Mouse (Mus musculus) spleen, postnatal 14 days (tissue): ENCODE measurements around the gene Ppp1r9b.
"Not testable (repeated sequence)": the region's sequence is repeated elsewhere in the genome, so short reads cannot be mapped to it uniquely, and the experiment has no call there.

Source experiments
- DNase-seq, 2 experiments: peaks; one replicate each; pipeline ENCODE4 v3.0.0; 2021 to 2022; ENCODE audit warnings: low spot score in 2 of 2

Gene Ppp1r9b

GRCm38 (mm10) chr11:94997596-94997995, 6.8 kb downstream of the Ppp1r9b start:
- no peak for DNase-seq

DNA sequence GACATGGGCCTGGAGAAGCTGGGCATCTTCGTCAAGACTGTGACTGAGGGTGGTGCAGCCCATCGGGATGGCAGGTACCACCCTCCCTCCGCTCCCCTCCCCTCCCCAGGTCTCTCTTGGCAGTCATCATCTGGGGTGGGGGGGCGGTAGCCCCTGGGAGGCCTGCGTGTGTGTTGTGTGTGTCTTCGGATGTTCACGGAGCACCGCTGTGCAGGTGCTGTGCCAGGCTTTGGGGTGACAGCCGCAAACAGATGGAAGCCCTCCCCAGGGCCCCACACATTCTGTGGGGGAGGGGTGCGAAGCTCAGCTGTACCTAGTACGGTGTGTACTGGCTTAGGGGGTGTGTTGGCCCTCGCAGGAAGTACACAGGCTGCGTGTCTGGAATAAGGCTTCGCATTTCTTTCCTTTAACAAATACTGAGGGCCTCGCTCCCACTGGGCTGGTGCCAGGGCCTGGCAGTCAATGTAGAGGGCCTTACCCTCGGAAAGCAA, 7.3 kb downstream of the Ppp1r9b start:
- DNase-seq, result no peak

DNA sequence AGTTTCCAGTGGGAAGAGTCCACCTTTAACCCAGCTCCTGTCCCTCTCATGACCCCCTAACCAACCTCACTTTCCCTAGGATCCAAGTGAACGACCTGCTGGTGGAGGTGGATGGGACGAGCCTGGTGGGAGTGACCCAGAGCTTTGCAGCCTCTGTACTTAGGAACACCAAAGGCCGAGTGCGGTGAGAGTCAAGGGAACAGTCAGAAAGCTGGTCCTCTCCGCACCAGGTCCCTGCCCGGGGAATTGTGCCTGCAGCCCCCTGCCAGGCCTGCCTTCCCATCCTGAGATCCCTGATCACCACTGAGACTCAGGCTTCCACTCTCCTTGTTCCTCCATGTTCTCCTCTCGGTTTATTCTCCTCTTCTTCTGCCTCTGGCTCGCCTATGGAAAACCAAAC, 9.3 kb downstream of the Ppp1r9b start:
- no peak for DNase-seq

DNA sequence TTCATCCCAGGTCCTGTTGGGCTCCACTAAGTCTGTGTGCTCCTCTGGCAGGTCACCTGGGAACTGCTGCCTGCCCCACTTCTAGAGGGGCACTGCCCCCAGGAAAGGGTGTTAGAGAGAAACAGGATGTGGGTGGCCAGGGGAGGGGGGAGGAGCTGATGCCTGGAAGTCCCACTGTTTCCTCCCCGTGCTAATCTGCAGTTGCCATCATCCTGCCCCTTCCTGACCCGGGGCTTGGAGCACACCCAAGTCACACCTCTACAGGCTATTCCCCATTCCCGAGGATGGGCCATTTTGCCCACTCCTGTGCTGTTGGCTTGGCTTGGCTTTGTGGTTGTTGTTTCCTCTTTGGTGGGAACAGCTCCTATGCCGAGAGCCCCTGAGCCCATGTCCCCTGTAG, 9.7 kb downstream of the Ppp1r9b start:
- no peak for DNase-seq

DNA sequence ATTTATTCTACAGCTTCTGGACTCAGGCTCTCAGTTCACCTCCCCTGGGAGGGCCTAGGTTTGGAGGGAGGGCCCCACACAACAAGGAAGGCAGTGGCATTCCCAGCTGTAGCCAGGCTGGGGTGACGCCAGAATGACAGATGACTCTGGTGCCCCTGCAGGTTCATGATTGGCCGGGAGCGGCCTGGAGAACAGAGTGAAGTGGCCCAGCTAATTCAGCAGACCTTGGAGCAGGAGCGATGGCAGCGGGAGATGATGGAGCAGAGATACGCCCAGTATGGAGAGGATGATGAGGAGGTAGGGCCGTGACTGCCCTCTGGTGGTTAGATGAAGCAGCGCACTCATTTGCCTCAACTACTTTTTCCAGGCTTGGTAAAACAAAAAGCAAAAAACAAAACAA, 10.2 kb downstream of the Ppp1r9b start:
- DNase-seq, result peak in 1 of 2 experiments; percentile 61

GRCm38 (mm10) chr11:95001584-95002347, 10.9 kb downstream of the Ppp1r9b start:
- no peak for DNase-seq

GRCm38 (mm10) chr11:95002705-95003104, 11.9 kb downstream of the Ppp1r9b start:
- DNase-seq, result no peak

DNA sequence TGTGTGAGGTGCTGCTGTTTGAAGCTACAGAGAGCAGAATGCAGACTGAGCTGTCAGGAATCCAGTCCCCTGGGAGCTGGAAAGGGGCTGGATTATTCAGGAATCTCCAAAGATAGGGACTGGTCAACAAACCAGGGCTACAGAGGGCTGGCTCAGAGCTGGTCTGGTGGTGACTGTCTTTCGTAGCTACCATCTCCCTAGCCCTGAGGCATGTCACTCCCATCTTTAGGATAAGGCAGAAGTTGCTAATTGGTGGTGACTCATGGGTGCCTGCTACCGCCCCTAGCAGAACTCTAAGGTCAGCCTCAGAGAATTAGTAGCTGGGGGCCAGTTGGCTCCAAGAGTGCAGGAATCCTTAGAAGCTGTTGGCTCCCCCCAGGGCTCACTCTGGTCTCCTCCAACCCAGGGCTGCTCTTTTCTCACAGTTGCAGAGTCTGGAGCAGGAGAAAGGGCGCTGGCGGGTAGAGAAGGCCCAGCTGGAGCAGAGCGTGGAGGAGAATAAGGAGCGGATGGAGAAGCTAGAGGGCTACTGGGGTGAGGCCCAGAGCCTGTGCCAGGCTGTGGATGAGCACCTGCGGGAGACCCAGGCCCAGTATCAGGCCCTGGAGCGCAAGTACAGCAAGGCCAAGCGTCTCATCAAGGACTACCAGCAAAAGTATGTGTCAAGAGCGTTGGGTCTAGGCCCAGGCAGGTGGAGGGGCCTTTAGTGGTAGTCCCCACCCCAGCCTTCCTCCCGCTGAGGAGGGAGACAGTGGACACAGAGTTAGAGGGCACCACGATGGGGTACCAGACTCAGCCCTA, 13.5 kb downstream of the Ppp1r9b start:
- DNase-seq, result no peak

GRCm38 (mm10) chr11:95004937-95005198, 14.0 kb downstream of the Ppp1r9b start:
- no peak for DNase-seq

- DNase-seq, result no peak
Observed at GRCm38 (mm10) chr11:95006038-95006437, 15.2 kb downstream of the Ppp1r9b start.

DNA sequence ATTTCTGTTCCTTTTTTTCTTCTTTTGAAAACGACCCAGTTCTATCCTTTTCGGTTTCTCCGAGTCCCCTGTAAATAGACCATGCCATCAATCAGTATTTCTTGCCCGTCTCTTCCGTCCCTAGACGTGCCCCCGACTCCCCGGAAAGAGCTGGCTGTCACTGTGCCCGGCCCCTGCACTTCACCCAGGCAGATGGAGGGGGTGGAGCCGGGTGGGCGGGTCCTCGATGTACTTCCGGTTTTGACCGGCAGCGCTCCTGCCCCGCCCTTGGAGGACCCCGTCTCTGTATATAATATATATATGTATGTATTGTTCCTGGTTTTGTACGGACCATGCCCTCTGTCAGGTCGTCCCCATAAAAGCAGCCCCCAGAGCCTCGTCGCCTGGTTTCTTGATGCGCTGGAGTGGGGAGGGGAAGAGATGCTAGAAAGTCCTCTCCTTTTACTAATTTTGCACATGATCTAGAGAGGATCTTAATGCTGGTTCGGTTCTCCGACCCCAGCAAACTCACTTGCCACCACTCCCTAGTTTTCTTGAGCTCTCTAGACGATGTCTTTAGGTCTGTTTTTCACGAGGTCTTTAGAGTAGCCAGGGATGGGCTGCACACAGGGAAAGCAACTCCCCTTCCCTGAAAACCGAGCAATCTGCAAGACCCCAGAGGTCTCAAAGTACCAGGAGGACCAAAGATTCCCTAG, 15.8 kb downstream of the Ppp1r9b start:
- DNase-seq, result peak; percentile 72 to 78

GRCm38 (mm10) chr11:95007418-95007817, 16.6 kb downstream of the Ppp1r9b start:
- DNase-seq, result no peak

GRCm38 (mm10) chr11:95008661-95009628, 18.1 kb downstream of the Ppp1r9b start:
- no peak for DNase-seq

GRCm38 (mm10) chr11:95009629-95010014, 18.8 kb downstream of the Ppp1r9b start, which contains the start of gene Samd14:
Gene Samd14, plus strand, starts transcription at chr11:95009879.
- DNase-seq, result no peak

DNA sequence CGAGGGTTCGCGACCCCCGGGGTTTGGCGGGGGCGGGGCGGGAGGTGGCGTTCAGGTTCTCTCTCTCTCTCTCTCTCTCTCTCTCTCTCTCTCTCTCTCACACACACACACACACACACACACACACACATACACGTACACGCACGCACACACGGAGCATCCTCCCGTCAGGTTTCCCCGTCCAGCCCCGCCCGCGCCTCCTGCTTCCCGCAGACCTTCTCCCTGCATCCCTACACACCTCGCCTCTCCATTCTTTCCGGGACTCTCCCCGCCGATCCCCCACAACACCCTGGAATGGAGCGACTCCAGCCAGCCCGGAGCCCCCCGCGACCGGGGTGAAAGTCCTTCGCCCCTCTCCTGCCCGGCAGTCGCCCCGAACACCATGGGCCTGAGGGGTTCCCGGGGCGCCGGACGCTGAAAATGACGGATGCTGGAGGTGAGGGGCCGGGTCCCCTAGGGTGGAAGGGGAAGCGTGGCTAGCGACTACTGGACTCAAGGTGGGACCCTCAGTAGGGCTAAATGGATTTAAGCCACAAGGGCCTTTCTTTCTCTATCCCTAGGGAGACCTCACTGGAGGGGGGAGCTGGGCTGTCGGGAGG, 19.4 kb downstream of the Ppp1r9b start:
- no peak for DNase-seq

DNA sequence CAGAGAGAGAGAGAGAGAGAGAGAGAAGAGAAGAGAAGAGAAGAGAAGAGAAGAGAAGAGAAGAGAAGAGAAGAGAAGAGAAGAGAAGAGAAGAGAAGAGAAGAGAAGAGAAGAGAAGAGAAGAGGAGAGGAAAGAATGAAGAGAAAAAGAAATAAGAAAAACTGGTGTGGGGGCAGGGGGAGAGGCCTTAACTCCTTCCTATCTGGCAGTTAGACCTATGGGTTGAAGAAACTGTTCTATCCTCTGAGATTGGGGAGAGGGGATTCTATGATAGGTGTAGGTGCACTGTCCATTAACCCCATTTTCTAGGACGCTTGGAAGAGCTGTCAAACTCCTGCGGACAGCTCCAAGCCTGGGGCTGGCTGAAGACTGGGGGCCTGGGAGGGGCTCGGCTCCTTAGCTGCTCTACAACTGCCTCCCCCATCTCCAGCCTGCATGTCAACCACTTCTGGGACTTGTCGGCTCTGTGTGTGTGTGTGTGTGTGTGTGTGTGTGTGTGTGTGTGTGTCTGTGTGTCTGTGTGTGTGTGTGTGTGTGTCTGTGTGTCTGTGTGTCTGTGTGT, 20.1 kb downstream of the Ppp1r9b start:
- DNase-seq, result not testable (repeated sequence)

- no peak for DNase-seq
Observed at GRCm38 (mm10) chr11:95011416-95011815, 20.6 kb downstream of the Ppp1r9b start.

GRCm38 (mm10) chr11:95012075-95012474, 21.2 kb downstream of the Ppp1r9b start:
- peak; percentile 57 to 61 for DNase-seq

DNA sequence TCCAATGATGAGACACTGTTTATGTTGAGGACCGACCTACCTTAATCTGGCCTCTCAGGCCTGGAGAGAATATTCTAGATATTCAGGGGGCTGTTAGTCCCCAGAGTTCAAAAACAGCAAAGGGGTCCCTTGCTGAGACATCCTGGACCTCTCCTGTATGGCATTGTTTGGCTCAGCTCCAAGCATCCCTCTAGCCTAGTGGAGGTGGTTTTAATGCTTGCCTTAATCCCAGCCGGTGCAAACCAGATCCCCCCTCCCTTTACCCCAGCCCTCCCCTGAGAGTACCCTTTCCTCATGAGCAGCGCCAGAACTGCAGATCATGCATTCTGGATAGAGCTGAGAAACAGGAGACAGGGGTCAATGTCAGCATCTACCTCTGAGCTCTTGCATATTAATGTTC, 21.7 kb downstream of the Ppp1r9b start:
- no peak for DNase-seq

DNA sequence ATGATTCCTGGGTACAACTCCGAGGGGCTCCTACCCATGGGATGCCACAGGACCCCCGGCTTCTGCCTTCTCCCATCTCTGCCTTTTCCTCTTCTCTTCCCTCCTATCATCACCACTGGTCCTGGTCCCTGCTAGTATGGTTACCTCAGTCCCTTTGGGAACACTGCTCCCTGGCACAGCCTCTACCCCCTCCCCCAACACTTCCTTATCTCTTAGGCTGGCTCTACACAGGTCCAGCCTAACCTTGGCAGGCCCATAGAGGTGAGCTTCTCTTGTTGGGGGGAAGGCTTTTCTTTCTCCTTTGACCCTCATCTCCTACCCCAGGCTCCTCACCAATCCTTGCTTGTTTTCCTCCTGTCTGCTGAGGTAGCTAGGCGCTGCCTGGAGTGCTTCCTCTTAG, 24.6 kb downstream of the Ppp1r9b start:
- DNase-seq, result no peak
